Mouse (Mus musculus) lung, postnatal 0 days (tissue): Measurements from ENCODE around the gene Kitl.

Experiments
- CTCF ChIP-seq: IDR thresholded peaks from 2 replicates; pipeline ENCODE4 v1.5.1; 2016; ENCODE audit warnings: antibody characterized with exemption, mild to moderate bottlenecking
- EP300 ChIP-seq: IDR thresholded peaks from 2 replicates; pipeline ENCODE4 v1.6.1; 2016; ENCODE audit warnings: antibody characterized with exemption, mild to moderate bottlenecking, control low read depth

GRCm38 (mm10) chr10:100052404-100052803 is 37.0 kb downstream of the Kitl start:
- no peak for TF ChIP-seq CTCF
- TF ChIP-seq EP300 = 0 out of 2 replicates have a peak, but pooled peaks have one; percentile 53
